Mouse (Mus musculus): ENCODE results near the gene P4ha1.
"Not testable (repeated sequence)": the region's sequence is repeated elsewhere in the genome, so short reads cannot be mapped to it uniquely, and the experiment has no call there.

Gene P4ha1

GRCm38 (mm10) chr10:59369426-59369825, 46.3 kb downstream of the P4ha1 start:
- DNase-seq (ENCODE audit: low spot score): no peak

- DNase-seq (ENCODE audit: low spot score): no peak
Measured at GRCm38 (mm10) chr10:59377906-59378305, 54.8 kb downstream of the P4ha1 start.

GRCm38 (mm10) chr10:59378728-59379127, 55.6 kb downstream of the P4ha1 start:
- DNase-seq (ENCODE audit: low spot score): no peak

GRCm38 (mm10) chr10:59379927-59380326, 56.8 kb downstream of the P4ha1 start:
- DNase-seq (ENCODE audit: low spot score): no peak

GRCm38 (mm10) chr10:59380411-59380821, 57.3 kb downstream of the P4ha1 start:
- no peak for DNase-seq (ENCODE audit: low spot score)

GRCm38 (mm10) chr10:59381563-59381962, 58.5 kb downstream of the P4ha1 start:
- not testable (repeated sequence) for DNase-seq (ENCODE audit: low spot score)

GRCm38 (mm10) chr10:59386951-59387350, 63.9 kb downstream of the P4ha1 start:
- no peak for DNase-seq (ENCODE audit: low spot score)

GRCm38 (mm10) chr10:59389652-59390051, 66.6 kb downstream of the P4ha1 start:
- DNase-seq (ENCODE audit: low spot score): no peak

GRCm38 (mm10) chr10:59391907-59392306, 68.8 kb downstream of the P4ha1 start:
- no peak for DNase-seq (ENCODE audit: low spot score)

GRCm38 (mm10) chr10:59395461-59395860, 72.4 kb downstream of the P4ha1 start, which contains the start of gene Gm10273:
TSS of gene Gm10273 (plus strand) at chr10:59395632.
- not testable (repeated sequence) for DNase-seq (ENCODE audit: low spot score)

GRCm38 (mm10) chr10:59402899-59403792, 80.0 kb downstream of the P4ha1 start, which contains the start of gene Pla2g12b:
TSS of gene Pla2g12b (plus strand) at chr10:59403660.
- DNase-seq (ENCODE audit: low spot score): no peak

GRCm38 (mm10) chr10:59403793-59404149, 80.7 kb downstream of the P4ha1 start:
- DNase-seq (ENCODE audit: low spot score): no peak

- DNase-seq (ENCODE audit: low spot score): no peak
Measured at GRCm38 (mm10) chr10:59408499-59408898, 85.4 kb downstream of the P4ha1 start.

- DNase-seq (ENCODE audit: low spot score): no peak
Measured at GRCm38 (mm10) chr10:59410264-59410663, 87.2 kb downstream of the P4ha1 start.

GRCm38 (mm10) chr10:59413711-59414110, 90.6 kb downstream of the P4ha1 start:
- no peak for DNase-seq (ENCODE audit: low spot score)

GRCm38 (mm10) chr10:59416623-59417022, 93.5 kb downstream of the P4ha1 start:
- DNase-seq (ENCODE audit: low spot score): no peak

GRCm38 (mm10) chr10:59419516-59419915, 96.4 kb downstream of the P4ha1 start:
- no peak for DNase-seq (ENCODE audit: low spot score)
